ENCODE assay signal across 8 mouse cellular contexts in genomic region chr6:100495131-100495530, GRCm38 (mm10).
A peak's percentile ranks its signal among the peaks of the same experiment; 100 is the strongest.
DNase-seq lines count a peak whose midpoint lies in the region; ATAC-seq lines count a peak whose summit lies in the region.

No protein-coding gene starts in this region.

- H3K4me3 ChIP-seq in midbrain, embryonic 10.5 days = no peak overlapping the region
- no peak overlapping the region for H3K4me3 ChIP-seq in midbrain, embryonic 11.5 days (ENCODE audit: low read depth, low read length)
- H3K4me3 ChIP-seq in neural tube, embryonic 14.5 days (ENCODE audit: low read depth, low read length) = no peak overlapping the region
- H3K4me3 ChIP-seq in intestine, embryonic 15.5 days (replicated peaks) = no peak overlapping the region

- WGBS in midbrain, embryonic 10.5 days = 69% methylated on average over 12 of the region's 12 CpGs
- 62% methylated on average over 12 of the region's 12 CpGs for WGBS in midbrain, embryonic 11.5 days
- 41% methylated on average over 12 of the region's 12 CpGs for WGBS in neural tube, embryonic 14.5 days
- WGBS in intestine, embryonic 15.5 days = 67% methylated on average over 12 of the region's 12 CpGs

- peaks cover 41% of the 10 kb centered on the region for H3K4me1 ChIP-seq in midbrain, embryonic 10.5 days
- H3K4me1 ChIP-seq in midbrain, embryonic 11.5 days (ENCODE audit: control insufficient read depth, insufficient read depth, low read length) = peaks cover 8% of the 10 kb centered on the region; the same call in 1 of the 2 replicates
- H3K4me1 ChIP-seq in neural tube, embryonic 14.5 days (ENCODE audit: control insufficient read depth, insufficient read depth, low read length) = no peaks in the 10 kb centered on the region
- H3K4me1 ChIP-seq in intestine, embryonic 15.5 days (replicated peaks) = no peaks in the 10 kb centered on the region

- no peak overlapping the region for H3K27ac ChIP-seq in midbrain, embryonic 10.5 days (replicated peaks)
- no peak overlapping the region for H3K27ac ChIP-seq in midbrain, embryonic 11.5 days (ENCODE audit: low read depth, low read length)
- no peak overlapping the region for H3K27ac ChIP-seq in neural tube, embryonic 14.5 days (ENCODE audit: low read depth, low read length)
- H3K27ac ChIP-seq in intestine, embryonic 15.5 days = no peak overlapping the region

- H3K36me3 ChIP-seq in midbrain, embryonic 10.5 days = no peaks in the 10 kb centered on the region
- H3K36me3 ChIP-seq in midbrain, embryonic 11.5 days (ENCODE audit: control insufficient read depth, insufficient read depth, low read length) = no peaks in the 10 kb centered on the region
- no peaks in the 10 kb centered on the region for H3K36me3 ChIP-seq in neural tube, embryonic 14.5 days (ENCODE audit: control insufficient read depth, insufficient read depth, low read length)
- no peaks in the 10 kb centered on the region for H3K36me3 ChIP-seq in intestine, embryonic 15.5 days

- no peak overlapping the region for H3K9ac ChIP-seq in midbrain, embryonic 11.5 days (ENCODE audit: low read length)
- no peak overlapping the region for H3K9ac ChIP-seq in neural tube, embryonic 14.5 days (replicated peaks; ENCODE audit: low read depth, low read length)
- H3K9ac ChIP-seq in intestine, embryonic 15.5 days = no peak overlapping the region

- ATAC-seq in midbrain, embryonic 11.5 days (ENCODE audit: low FRiP score) = no peak
- ATAC-seq in neural tube, embryonic 14.5 days (ENCODE audit: low read depth) = 0 out of 2 replicates have a peak, but pooled peaks have one; percentile 38
- ATAC-seq in erythroblast, adult 5-6 weeks (replicated peaks; ENCODE audit: low FRiP score, poor library complexity, severe bottlenecking) = no peak
- ATAC-seq in intestine, embryonic 15.5 days = no peak

- DNase-seq in midbrain, embryonic 10.5 days (ENCODE audit: low spot score) = peak; percentile 46
- DNase-seq in midbrain, embryonic 11.5 days (ENCODE audit: low spot score, missing footprints) = no peak
- DNase-seq in forelimb bud, embryonic 11.5 days (ENCODE audit: low read depth, low spot score) = peak; percentile 51
- DNase-seq in layer of hippocampus, postnatal 10 days (ENCODE audit: low spot score in 2 of 2) = peak; percentile 41 to 52
- DNase-seq in adrenal gland, postnatal 4 days (ENCODE audit: low spot score in 2 of 2) = no peak

- H3K4me2 ChIP-seq in midbrain, embryonic 11.5 days = no peak overlapping the region
- no peak overlapping the region for H3K4me2 ChIP-seq in neural tube, embryonic 14.5 days (ENCODE audit: low read depth, low read length)
- H3K4me2 ChIP-seq in intestine, embryonic 15.5 days (replicated peaks) = no peak overlapping the region

- no peaks in the 10 kb centered on the region; the same call in 1 of the 2 replicates for H3K9me3 ChIP-seq in midbrain, embryonic 10.5 days (replicated peaks)
- no peaks in the 10 kb centered on the region for H3K9me3 ChIP-seq in midbrain, embryonic 11.5 days (ENCODE audit: control insufficient read depth, low read length)
- no peaks in the 10 kb centered on the region for H3K9me3 ChIP-seq in neural tube, embryonic 14.5 days (ENCODE audit: control insufficient read depth, low read length)
- H3K9me3 ChIP-seq in intestine, embryonic 15.5 days = no peaks in the 10 kb centered on the region

- H3K27me3 ChIP-seq in midbrain, embryonic 10.5 days (ENCODE audit: low read depth, poor library complexity, severe bottlenecking) = peaks cover 65% of the 10 kb centered on the region
- H3K27me3 ChIP-seq in midbrain, embryonic 11.5 days (ENCODE audit: control insufficient read depth, insufficient read depth, low read length) = no peaks in the 10 kb centered on the region
- H3K27me3 ChIP-seq in neural tube, embryonic 14.5 days (ENCODE audit: control insufficient read depth, insufficient read depth, low read length) = no peaks in the 10 kb centered on the region
- H3K27me3 ChIP-seq in intestine, embryonic 15.5 days (replicated peaks) = no peaks in the 10 kb centered on the region

Comparison
In these comparisons a context has a peak if more than half of its experiments do, and no peak if none do; other contexts are left out.
1. DNase-seq: peak in midbrain, embryonic 10.5 days (single experiment), forelimb bud, embryonic 11.5 days (single experiment) and layer of hippocampus, postnatal 10 days (2 of 2); none in midbrain, embryonic 11.5 days (single experiment) and adrenal gland, postnatal 4 days (0 of 2).